Mouse (Mus musculus): Measurements from ENCODE around the gene Dap3. TPM values are rescaled to one million over a fixed set of nuclear protein-coding genes. Genes with fewer than 3 reads are reported as not detected.
"Not testable (repeated sequence)": the region's sequence is repeated elsewhere in the genome, so short reads cannot be mapped to it uniquely, and the experiment has no call there.

The Dap3 gene
- total and polyA plus RNA-seq, 2 experiments from 2014 or later, result 69.7 to 118 TPM

- ATAC-seq (no peak), DNase-seq (ENCODE audit: low spot score) (no peak)
- Histone ChIP-seq H3K27ac (no peak overlapping the region), H3K4me1 (ENCODE audit: insufficient read depth, low read length) (no peaks in the 10 kb centered on the region), H3K9me3 (ENCODE audit: low read length) (no peaks in the 10 kb centered on the region), H3K4me2 (ENCODE audit: low read depth, low read length) (no peak overlapping the region), H3K9ac (replicated peaks; ENCODE audit: low read length) (no peak overlapping the region), H3K27me3 (ENCODE audit: insufficient read depth, low read length) (no peaks in the 10 kb centered on the region), H3K36me3 (ENCODE audit: insufficient read depth, low read length) (peaks cover 72% of the 10 kb centered on the region), H3K4me3 (ENCODE audit: low read length) (no peak overlapping the region)
- WGBS, result 87% methylated on average over 3 of the region's 3 CpGs
- TF ChIP-seq CTCF (IDR thresholded peaks at IDR 0.05; ENCODE audit: low read depth), result no peak
Measured at GRCm38 (mm10) chr3:88904803-88905202, 46.2 kb downstream of the Dap3 start.

DNA sequence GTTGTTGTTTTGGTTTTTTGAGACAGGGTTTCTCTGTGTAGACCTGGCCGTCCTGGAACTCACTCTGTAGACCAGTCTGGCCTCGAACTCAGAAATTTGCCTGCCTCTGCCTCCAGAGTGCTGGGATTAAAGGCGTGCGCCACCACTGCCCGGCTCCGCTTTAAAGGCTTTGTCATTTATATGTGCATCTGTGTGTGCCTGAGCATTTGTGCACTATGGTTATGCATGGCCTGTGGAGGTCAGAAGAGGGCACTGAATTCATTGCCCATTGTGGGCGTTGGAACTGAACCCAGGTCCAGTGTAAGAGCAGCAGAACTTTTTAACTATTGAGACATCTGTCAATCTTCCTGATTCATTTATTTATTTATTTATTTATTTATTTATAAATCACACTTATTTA, 58.0 kb downstream of the Dap3 start:
- not testable (repeated sequence) for DNase-seq (ENCODE audit: low spot score); H3K4me2 ChIP-seq (ENCODE audit: low read depth, low read length); H3K9ac ChIP-seq (replicated peaks; ENCODE audit: low read length); H3K27ac ChIP-seq; H3K9me3 ChIP-seq (ENCODE audit: low read length); H3K36me3 ChIP-seq (ENCODE audit: insufficient read depth, low read length); H3K4me1 ChIP-seq (ENCODE audit: insufficient read depth, low read length); H3K27me3 ChIP-seq (ENCODE audit: insufficient read depth, low read length); H3K4me3 ChIP-seq (ENCODE audit: low read length); ATAC-seq
- 95% methylated on average over 7 of the region's 7 CpGs for WGBS

DNA sequence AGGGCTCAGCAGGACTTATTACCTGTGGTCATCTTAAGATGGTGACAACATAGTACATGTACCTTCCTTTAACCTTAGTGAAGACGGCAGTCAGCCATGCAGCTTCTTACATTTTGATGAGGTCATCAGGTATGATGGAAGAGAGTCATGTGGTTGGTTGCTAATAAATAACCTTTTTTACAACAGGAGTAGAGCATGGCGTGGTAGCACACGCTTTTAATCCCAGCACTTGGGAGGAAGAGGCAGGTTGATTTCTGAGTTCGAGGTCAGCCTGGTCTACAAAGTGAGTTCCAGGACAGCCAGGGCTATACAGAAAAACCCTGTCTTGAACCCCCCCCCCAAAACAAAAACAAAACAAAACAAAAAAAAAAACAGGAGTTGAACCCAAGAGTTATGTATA, 68.4 kb downstream of the Dap3 start:
- ATAC-seq; H3K36me3 ChIP-seq (ENCODE audit: insufficient read depth, low read length): not testable (repeated sequence)
- WGBS, result 97% methylated on average over 4 of the region's 4 CpGs

More for the DNA sequence above, 68.4 kb downstream of the Dap3 start:
- DNase-seq (ENCODE audit: low spot score); H3K9ac ChIP-seq (replicated peaks; ENCODE audit: low read length); H3K4me2 ChIP-seq (ENCODE audit: low read depth, low read length); H3K9me3 ChIP-seq (ENCODE audit: low read length); H3K4me1 ChIP-seq (ENCODE audit: insufficient read depth, low read length); H3K27ac ChIP-seq; H3K27me3 ChIP-seq (ENCODE audit: insufficient read depth, low read length); H3K4me3 ChIP-seq (ENCODE audit: low read length): not testable (repeated sequence)

Other genes with a start within 250 kb of the Dap3 start
- gene Rit1, start 234.3 kb downstream of the Dap3 start, total RNA-seq (2014; rRNA removed), result 55.6 and 76.7 TPM in 2 replicates
- gene Rit1, start 234.3 kb downstream of the Dap3 start, polyA plus RNA-seq (2015; fragmentation: Nextera tagmentation; extraction: Ambion mirVana), result 68.7 and 69.3 TPM in 2 replicates
- 201 and 216 TPM in 2 replicates for gene Syt11, start 176.0 kb downstream of the Dap3 start, total RNA-seq (2014; rRNA removed)
- gene Syt11, start 176.0 kb downstream of the Dap3 start, polyA plus RNA-seq (2015; fragmentation: Nextera tagmentation; extraction: Ambion mirVana), result 265 and 273 TPM in 2 replicates
- 33.6 and 34.3 TPM in 2 replicates for gene Gon4l, start 116.0 kb downstream of the Dap3 start, total RNA-seq (2014; rRNA removed)
- 7.6 and 8.4 TPM in 2 replicates for gene Gon4l, start 116.0 kb downstream of the Dap3 start, polyA plus RNA-seq (2015; fragmentation: Nextera tagmentation; extraction: Ambion mirVana)
- gene Msto1, start 37.2 kb downstream of the Dap3 start, total RNA-seq (2014; rRNA removed), result 40.5 and 47.9 TPM in 2 replicates
- 45.9 and 48.8 TPM in 2 replicates for gene Msto1, start 37.2 kb downstream of the Dap3 start, polyA plus RNA-seq (2015; fragmentation: Nextera tagmentation; extraction: Ambion mirVana)
- 18.3 and 22.1 TPM in 2 replicates for gene Ash1l, start 559 bp downstream of the Dap3 start, total RNA-seq (2014; rRNA removed)
- gene Ash1l, start 559 bp downstream of the Dap3 start, polyA plus RNA-seq (2015; fragmentation: Nextera tagmentation; extraction: Ambion mirVana), result 14.4 and 16.1 TPM in 2 replicates
- gene Rusc1, start 142.1 kb upstream of the Dap3 start, total RNA-seq (2014; rRNA removed), result 190 and 197 TPM in 2 replicates
- gene Rusc1, start 142.1 kb upstream of the Dap3 start, polyA plus RNA-seq (2015; fragmentation: Nextera tagmentation; extraction: Ambion mirVana), result 86.0 and 95.6 TPM in 2 replicates
- gene Gm43738, start 149.9 kb upstream of the Dap3 start, total RNA-seq (2014; rRNA removed), result not detected in 2 replicates
- gene Gm43738, start 149.9 kb upstream of the Dap3 start, polyA plus RNA-seq (2015; fragmentation: Nextera tagmentation; extraction: Ambion mirVana), result not detected in 2 replicates
- 340 and 366 TPM in 2 replicates for gene Fdps, start 150.8 kb upstream of the Dap3 start, total RNA-seq (2014; rRNA removed)
- 310 and 341 TPM in 2 replicates for gene Fdps, start 150.8 kb upstream of the Dap3 start, polyA plus RNA-seq (2015; fragmentation: Nextera tagmentation; extraction: Ambion mirVana)
- not detected in 2 replicates for gene Pklr, start 185.0 kb upstream of the Dap3 start, total RNA-seq (2014; rRNA removed)
- gene Pklr, start 185.0 kb upstream of the Dap3 start, polyA plus RNA-seq (2015; fragmentation: Nextera tagmentation; extraction: Ambion mirVana), result 0.10 and 0.21 TPM in 2 replicates
- gene Hcn3, start 209.0 kb upstream of the Dap3 start, total RNA-seq (2014; rRNA removed), result 83.8 and 85.7 TPM in 2 replicates
- 33.5 and 38.1 TPM in 2 replicates for gene Hcn3, start 209.0 kb upstream of the Dap3 start, polyA plus RNA-seq (2015; fragmentation: Nextera tagmentation; extraction: Ambion mirVana)
- gene Clk2, start 213.6 kb upstream of the Dap3 start, total RNA-seq (2014; rRNA removed), result 36.3 and 43.1 TPM in 2 replicates
- gene Clk2, start 213.6 kb upstream of the Dap3 start, polyA plus RNA-seq (2015; fragmentation: Nextera tagmentation; extraction: Ambion mirVana), result 13.3 and 13.7 TPM in 2 replicates
- 60.4 and 77.5 TPM in 2 replicates for gene Scamp3, start 226.3 kb upstream of the Dap3 start, total RNA-seq (2014; rRNA removed)
- 139 and 143 TPM in 2 replicates for gene Scamp3, start 226.3 kb upstream of the Dap3 start, polyA plus RNA-seq (2015; fragmentation: Nextera tagmentation; extraction: Ambion mirVana)
- gene Fam189b, start 232.0 kb upstream of the Dap3 start, total RNA-seq (2014; rRNA removed), result 15.2 and 19.7 TPM in 2 replicates
- gene Fam189b, start 232.0 kb upstream of the Dap3 start, polyA plus RNA-seq (2015; fragmentation: Nextera tagmentation; extraction: Ambion mirVana), result 29.1 and 29.2 TPM in 2 replicates

Data from hindbrain, postnatal 0 days (tissue).